Mouse (Mus musculus) midbrain, postnatal 0 days (tissue): Measurements from ENCODE around the gene Gm26965. TPM values are rescaled to one million over a fixed set of nuclear protein-coding genes. Genes with fewer than 3 reads are reported as not detected.

Experiments
- ATAC-seq: fragments of 200-750 bp; cut with Nextera tagmentation; 2 replicates; pipeline ENCODE4 v1.8.0; 2017; ENCODE audit warnings: moderate number of reproducible peaks, mild to moderate bottlenecking, moderate TSS enrichment, moderate library complexity; ENCODE audit not compliant: low FRiP score
- DNase-seq: peaks from one replicate; pipeline ENCODE4 v3.0.0-alpha.2; 2015; ENCODE audit warnings: low spot score
- H3K27ac ChIP-seq: fragments of 300-500 bp; sonication (generic); 2 replicates; pipeline ENCODE4 v1.5.1; 2014; ENCODE audit warnings: low read depth, mild to moderate bottlenecking, low read length, mixed read lengths
- H3K27me3 ChIP-seq: fragments of 300-500 bp; sonication (generic); 2 replicates; pipeline ENCODE4 v1.6.1; 2014; ENCODE audit warnings: low read length, control low read depth, mixed read lengths; ENCODE audit not compliant: insufficient read depth
- H3K36me3 ChIP-seq: fragments of 300-500 bp; sonication (generic); 2 replicates; pipeline ENCODE4 v1.6.1; 2014; ENCODE audit warnings: low read length, control low read depth, mixed read lengths; ENCODE audit not compliant: insufficient read depth
- H3K4me1 ChIP-seq: fragments of 300-500 bp; sonication (generic); 2 replicates; pipeline ENCODE4 v1.6.1; 2014; ENCODE audit warnings: mild to moderate bottlenecking, control low read depth, antibody characterized with exemption, low read length, mixed read lengths; ENCODE audit not compliant: insufficient read depth
- H3K4me2 ChIP-seq: fragments of 300-500 bp; sonication (generic); 2 replicates; pipeline ENCODE4 v1.6.1; 2014; ENCODE audit warnings: low read depth, mild to moderate bottlenecking, low read length, mixed read lengths; ENCODE audit not compliant: poor library complexity, severe bottlenecking
- H3K4me3 ChIP-seq: fragments of 300-500 bp; sonication (generic); 2 replicates; pipeline ENCODE4 v1.5.1; 2014; ENCODE audit warnings: low read depth, mild to moderate bottlenecking, low read length, moderate library complexity
- H3K9ac ChIP-seq: fragments of 300-500 bp; sonication (generic); replicated peaks from 2 replicates; pipeline ENCODE4 v1.6.1; 2014; ENCODE audit warnings: mild to moderate bottlenecking, low read length, moderate library complexity, mixed read lengths; ENCODE audit not compliant: poor library complexity, severe bottlenecking
- H3K9me3 ChIP-seq: fragments of 300-500 bp; sonication (generic); 2 replicates; pipeline ENCODE4 v1.6.1; 2016; ENCODE audit warnings: low read length, control low read depth
- CTCF ChIP-seq: IDR thresholded peaks from 2 replicates; pipeline ENCODE4 v1.5.1; 2016; ENCODE audit warnings: antibody characterized with exemption, mild to moderate bottlenecking
- WGBS: fragments of 180-500 bp; shearing (Covaris S2); extraction: QIAGEN DNeasy Blood & Tissue Kit; methylation state at CpG from one replicate; pipeline ENCODE4 v1.1.7; 2014; 5-methylcytosine and 5-hydroxymethylcytosine counted together
- polyA plus RNA-seq: library from polyadenylated mRNA; unstranded; fragments of >200 nt; fragmentation: Nextera tagmentation; extraction: Ambion mirVana; gene quantifications from 2 replicates; pipeline ENCODE4 v1.2.1, GENCODE M21; 2015
- total RNA-seq: library from RNA; depleted of rRNA; stranded (reverse); fragments of >200 nt; gene quantifications from 2 replicates; pipeline ENCODE4 v1.2.3, GENCODE M21; 2014; rRNA removed

Gm26965 gene
- total and polyA plus RNA-seq, 2 experiments from 2014 or later = 0.20 to 0.27 TPM

DNA sequence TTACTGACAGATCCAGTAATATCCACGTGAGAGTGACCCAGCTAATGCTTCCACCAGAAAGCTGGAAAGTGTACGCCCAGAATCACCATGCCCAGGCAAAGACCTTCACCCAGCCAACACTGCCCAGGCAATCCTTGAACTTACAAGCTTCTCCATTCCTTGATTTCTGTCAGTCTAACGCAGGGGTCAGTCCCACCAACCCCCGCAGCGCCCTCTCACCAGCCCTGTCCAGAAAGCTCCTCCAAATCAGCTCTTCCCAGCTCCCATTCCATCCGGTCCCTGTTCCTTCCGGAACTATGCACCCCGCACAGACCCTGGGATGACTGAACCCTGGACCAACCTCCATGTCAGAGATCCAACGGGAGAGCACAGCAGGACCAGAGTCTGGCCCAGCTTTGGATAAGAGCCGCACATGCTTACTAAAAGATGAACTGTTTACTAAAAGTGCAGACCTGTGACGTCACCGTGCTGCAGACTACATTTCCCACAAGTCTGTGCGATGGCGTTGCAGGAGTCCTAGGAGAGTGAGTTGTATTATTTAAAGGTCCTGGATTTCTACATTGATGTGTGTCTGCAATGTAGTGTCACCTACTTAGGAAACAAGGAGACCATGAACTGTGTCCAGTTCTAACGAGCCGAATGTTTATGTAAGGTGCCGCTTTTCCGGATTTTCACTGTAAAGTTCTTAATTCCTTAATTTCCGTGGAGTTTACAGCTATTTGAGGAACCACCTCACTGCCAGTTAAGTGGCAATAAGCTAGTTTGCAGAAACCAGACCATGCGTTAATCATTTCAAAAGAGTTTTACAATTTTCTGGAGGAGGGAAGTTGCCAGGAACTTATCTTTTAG lies 74.6 kb downstream of the Gm26965 start, which contains the start of gene Zfp874a:
Zfp874a (minus strand) TSS at position 453 of the 849 bp plus-strand sequence.
- Histone ChIP-seq H3K9ac (peak within 1 kb of the TSS; percentile 52), H3K4me3 (peak within 1 kb of the TSS; percentile 48), H3K4me2 (peak within 1 kb of the TSS; percentile 66), H3K4me1 (no peaks in the 10 kb centered on the region), H3K36me3 (no peaks in the 10 kb centered on the region), H3K9me3 (no peaks in the 10 kb centered on the region), H3K27me3 (no peaks in the 10 kb centered on the region), H3K27ac (no peak within 1 kb of the TSS; the same call in none of the 2 replicates)
- ATAC-seq (peak; percentile 97), DNase-seq (peak; percentile 93)
- WGBS = under 1% methylated on average over 20 of the region's 20 CpGs
- no peak for TF ChIP-seq CTCF

Other genes starting within 250 kb of the Gm26965 start
- 13.0 and 15.7 TPM in 2 replicates for gene Zfp458, start 247.7 kb downstream of the Gm26965 start, total RNA-seq
- 3.6 and 3.7 TPM in 2 replicates for gene Zfp458, start 247.7 kb downstream of the Gm26965 start, polyA plus RNA-seq
- 1.3 and 2.8 TPM in 2 replicates for gene Zfp457, start 219.7 kb downstream of the Gm26965 start, total RNA-seq
- 0.44 and 0.49 TPM in 2 replicates for gene Zfp457, start 219.7 kb downstream of the Gm26965 start, polyA plus RNA-seq
- 2.5 and 2.6 TPM in 2 replicates for gene Zfp595, start 193.6 kb downstream of the Gm26965 start, total RNA-seq
- gene Zfp595, start 193.6 kb downstream of the Gm26965 start, polyA plus RNA-seq = 0.48 and 0.60 TPM in 2 replicates
- gene Gm28044, start 165.6 kb downstream of the Gm26965 start, total RNA-seq = not detected in 2 replicates
- not detected in 2 replicates for gene Gm28044, start 165.6 kb downstream of the Gm26965 start, polyA plus RNA-seq
- gene Zfp953, start 165.5 kb downstream of the Gm26965 start, total RNA-seq = 0.71 and 1.3 TPM in 2 replicates
- gene Zfp953, start 165.5 kb downstream of the Gm26965 start, polyA plus RNA-seq = 0.13 and 0.22 TPM in 2 replicates
- gene Gm28041, start 150.4 kb downstream of the Gm26965 start, total RNA-seq = 2.9 TPM in 1 of 2 replicates, not detected in the other
- gene Gm28041, start 150.4 kb downstream of the Gm26965 start, polyA plus RNA-seq = not detected in 2 replicates
- gene Zfp456, start 150.3 kb downstream of the Gm26965 start, total RNA-seq = 0.94 and 1.2 TPM in 2 replicates
- gene Zfp456, start 150.3 kb downstream of the Gm26965 start, polyA plus RNA-seq = 0.13 and 0.19 TPM in 2 replicates
- 1.7 and 2.5 TPM in 2 replicates for gene Zfp429, start 126.3 kb downstream of the Gm26965 start, total RNA-seq
- gene Zfp429, start 126.3 kb downstream of the Gm26965 start, polyA plus RNA-seq = 0.89 and 1.1 TPM in 2 replicates
- 1.3 and 6.0 TPM in 2 replicates for gene Zfp459, start 104.7 kb downstream of the Gm26965 start, total RNA-seq
- 1.2 and 1.3 TPM in 2 replicates for gene Zfp459, start 104.7 kb downstream of the Gm26965 start, polyA plus RNA-seq
- gene Zfp874a, start 74.5 kb downstream of the Gm26965 start, total RNA-seq = 4.7 and 6.4 TPM in 2 replicates
- gene Zfp874a, start 74.5 kb downstream of the Gm26965 start, polyA plus RNA-seq = 3.9 and 4.4 TPM in 2 replicates
- 6.3 and 12.0 TPM in 2 replicates for gene Zfp874b, start 41.9 kb downstream of the Gm26965 start, total RNA-seq
- gene Zfp874b, start 41.9 kb downstream of the Gm26965 start, polyA plus RNA-seq = 2.3 and 2.5 TPM in 2 replicates
- 3.8 and 6.5 TPM in 2 replicates for gene Zfp58, start 25.6 kb downstream of the Gm26965 start, total RNA-seq
- gene Zfp58, start 25.6 kb downstream of the Gm26965 start, polyA plus RNA-seq = 4.1 and 4.4 TPM in 2 replicates
- gene Zfp87, start within 50 bp of the Gm26965 start, total RNA-seq = 35.8 and 36.8 TPM in 2 replicates
- 26.2 and 31.9 TPM in 2 replicates for gene Zfp87, start within 50 bp of the Gm26965 start, polyA plus RNA-seq
- gene Zfp748, start 27.7 kb upstream of the Gm26965 start, total RNA-seq = 21.7 and 22.5 TPM in 2 replicates
- gene Zfp748, start 27.7 kb upstream of the Gm26965 start, polyA plus RNA-seq = 7.1 and 8.1 TPM in 2 replicates
- gene Zfp729b, start 83.6 kb upstream of the Gm26965 start, total RNA-seq = 9.4 and 11.6 TPM in 2 replicates
- 3.4 and 4.1 TPM in 2 replicates for gene Zfp729b, start 83.6 kb upstream of the Gm26965 start, polyA plus RNA-seq
- not detected in 2 replicates for gene Gm49345, start 111.6 kb upstream of the Gm26965 start, total RNA-seq
- 1.5 and 1.9 TPM in 2 replicates for gene Gm49345, start 111.6 kb upstream of the Gm26965 start, polyA plus RNA-seq
- gene Zfp729a, start 111.6 kb upstream of the Gm26965 start, total RNA-seq = 5.6 and 8.5 TPM in 2 replicates
- gene Zfp729a, start 111.6 kb upstream of the Gm26965 start, polyA plus RNA-seq = 1.8 and 1.9 TPM in 2 replicates
- 12.6 and 22.2 TPM in 2 replicates for gene Zfp738, start 160.9 kb upstream of the Gm26965 start, total RNA-seq
- gene Zfp738, start 160.9 kb upstream of the Gm26965 start, polyA plus RNA-seq = 7.9 and 10.5 TPM in 2 replicates
- gene Zfp65, start 203.0 kb upstream of the Gm26965 start, total RNA-seq = 9.5 and 14.5 TPM in 2 replicates
- 4.4 TPM in 2 replicates for gene Zfp65, start 203.0 kb upstream of the Gm26965 start, polyA plus RNA-seq
- 5.4 and 6.1 TPM in 2 replicates for gene Zfp85, start 229.1 kb upstream of the Gm26965 start, total RNA-seq
- 3.6 and 4.0 TPM in 2 replicates for gene Zfp85, start 229.1 kb upstream of the Gm26965 start, polyA plus RNA-seq